8 mouse cellular contexts compared by ENCODE assay signal in the genomic region with DNA sequence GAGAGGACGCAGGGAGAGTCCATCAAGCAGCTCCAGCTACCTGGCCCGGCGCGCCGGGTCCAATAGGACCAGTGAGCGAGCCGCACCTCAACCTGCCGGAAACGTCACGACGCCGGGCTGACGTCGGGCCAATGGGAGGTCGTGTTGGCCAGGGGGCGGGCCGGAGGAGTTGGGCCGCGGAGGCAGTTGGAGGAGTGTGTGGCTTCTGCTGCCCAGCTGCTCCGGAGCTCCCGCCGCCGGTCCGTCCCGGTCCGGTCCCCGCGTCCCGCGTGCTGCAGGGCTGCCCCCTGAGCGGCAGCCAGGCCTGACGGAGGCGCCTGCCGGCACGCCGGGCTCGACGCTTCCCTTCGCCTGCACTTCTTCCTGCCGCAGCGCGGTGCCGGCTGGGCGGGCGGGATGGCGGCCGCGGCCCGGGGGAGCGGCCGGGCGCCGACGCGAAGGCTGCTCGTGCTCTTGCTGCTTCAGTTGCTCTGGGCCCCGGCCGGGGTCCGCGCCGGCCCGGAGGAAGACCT. TPM values are rescaled to one million over a fixed set of nuclear protein-coding genes. Genes with fewer than 3 reads are reported as not detected.
DNase-seq lines count a peak whose midpoint lies in the region; ATAC-seq and TF ChIP-seq lines count a peak whose summit lies in the region.

Tmem165 (plus strand) TSS at position 131 of the 512 bp plus-strand sequence.

- peak; percentile 90 for TF ChIP-seq POLR2A in cortical plate, adult 2 months (IDR thresholded peaks at IDR 0.05; ENCODE audit: extremely low read depth, insufficient read depth, low read length)

- ATAC-seq in activated CD4-positive, CD25-positive, alpha-beta regulatory T cell, adult 4 months = peak; percentile 89
- ATAC-seq in megakaryocyte progenitor cell, adult 5-6 weeks (replicated peaks; ENCODE audit: poor library complexity) = peak; percentile 90

- H3K4me3 ChIP-seq in cortical plate, adult 2 months (ENCODE audit: insufficient read depth, low read length) = peak within 1 kb of the TSS; percentile 49

- DNase-seq in gastrocnemius, postnatal 10 days = peak; percentile 94
- peak; percentile 95 for DNase-seq in induced T-regulatory cell, adult 2 months (ENCODE audit: low read depth)
- DNase-seq in left cerebral cortex, adult 9 months (ENCODE audit: low spot score in 2 of 2) = peak; percentile 78 to 94
- peak; percentile 93 for DNase-seq in right cerebral cortex, postnatal 14 days
- DNase-seq in urinary bladder, postnatal 36 days (ENCODE audit: low spot score in 2 of 2) = peak; percentile 94 to 96

- peaks cover 2% of the 10 kb centered on the region; the same call in 1 of the 2 replicates for H3K4me1 ChIP-seq in cortical plate, adult 2 months (ENCODE audit: control insufficient read depth, insufficient read depth, low read length)

- TF ChIP-seq CTCF in cortical plate, adult 2 months (IDR thresholded peaks at IDR 0.05; ENCODE audit: extremely low read depth, insufficient read depth, low read length) = no peak

- peak within 1 kb of the TSS; percentile 34; the same call in 1 of the 2 replicates for H3K27ac ChIP-seq in cortical plate, adult 2 months (ENCODE audit: insufficient read depth, low read length)

RNA-seq across cellular contexts. Expression of gene Tmem165, which starts in this region (rescaled TPM):
- polyA plus RNA-seq in activated CD4-positive, CD25-positive, alpha-beta regulatory T cell, adult 4 months (2017; shearing (Covaris generic)) = 10 to 100 TPM in 1 of 2 experiments, 1 to 10 TPM in 1; 7.9 to 13.8 TPM
- polyA plus RNA-seq in cortical plate, adult 2 months (2012; rRNA removed) = 38.1 and 40.0 TPM in 2 replicates
- total RNA-seq in gastrocnemius, postnatal 10 days (2021) = 10 to 100 TPM; 30.6 to 42.7 TPM
- total RNA-seq in megakaryocyte progenitor cell, adult 5-6 weeks (2015) = 132 and 134 TPM in 2 replicates
- 118 and 124 TPM in 2 replicates for total RNA-seq in megakaryocyte progenitor cell, adult 5-6 weeks (2017)

Comparison
In these comparisons a context has a peak if more than half of its experiments do, and no peak if none do; other contexts are left out.
1. Peak in every context shown above with its lines: DNase-seq, ATAC-seq, H3K4me3 ChIP-seq and H3K27ac ChIP-seq.